Mouse (Mus musculus): ENCODE data around the gene Macrod1. TPM values are rescaled to one million over a fixed set of nuclear protein-coding genes. Genes with fewer than 3 reads are reported as not detected.
A peak's percentile ranks its signal among the peaks of the same experiment; 100 is the strongest.

The Macrod1 gene
- polyA plus RNA-seq, 1 experiment from 2014 or later: 5.3 TPM

- peaks cover 34% of the 10 kb centered on the region for H3K27me3 ChIP-seq
Measured at GRCm38 (mm10) chr19:7139321-7139720, 82.7 kb downstream of the Macrod1 start.

GRCm38 (mm10) chr19:7140373-7140772 lies 83.8 kb downstream of the Macrod1 start:
- Histone ChIP-seq H3K4me1 (peaks cover 90% of the 10 kb centered on the region), H3K27ac (peak overlapping the region; percentile 78), H3K9ac (peak overlapping the region; percentile 38; the same call in 1 of the 2 replicates), H3K4me2 (0 out of 2 replicates have a peak overlapping the region, but pooled peaks have one; percentile 1), H3K27me3 (peaks cover 41% of the 10 kb centered on the region), H3K9me3 (no peaks in the 10 kb centered on the region), H3K36me3 (replicated peaks) (no peaks in the 10 kb centered on the region), H3K4me3 (replicated peaks) (no peak overlapping the region)
- WGBS: 49% methylated on average over 6 of the region's 6 CpGs
- no peak for ATAC-seq (ENCODE audit: low FRiP score)

More at GRCm38 (mm10) chr19:7139321-7139720, 82.7 kb downstream of the Macrod1 start:
- Histone ChIP-seq H3K27ac (peak overlapping the region; percentile 61; the same call in 1 of the 2 replicates), H3K9ac (peak overlapping the region; percentile 21; the same call in 1 of the 2 replicates), H3K9me3 (no peaks in the 10 kb centered on the region), H3K4me3 (replicated peaks) (no peak overlapping the region), H3K4me2 (no peak overlapping the region), H3K36me3 (replicated peaks) (no peaks in the 10 kb centered on the region), H3K4me1 (peaks cover 99% of the 10 kb centered on the region)
- ATAC-seq (ENCODE audit: low FRiP score): no peak
- 75% methylated on average over 4 of the region's 4 CpGs for WGBS

GRCm38 (mm10) chr19:7140856-7141421 lies 84.3 kb downstream of the Macrod1 start:
- ATAC-seq (ENCODE audit: low FRiP score): peak; percentile 31; the same call in 1 of the 2 replicates
- Histone ChIP-seq H3K27me3 (peaks cover 47% of the 10 kb centered on the region), H3K9ac (peak overlapping the region; percentile 13; the same call in 1 of the 2 replicates), H3K4me2 (peak overlapping the region; percentile 4; the same call in 1 of the 2 replicates), H3K27ac (peak overlapping the region; percentile 78), H3K9me3 (no peaks in the 10 kb centered on the region), H3K4me3 (replicated peaks) (no peak overlapping the region), H3K4me1 (peaks cover 84% of the 10 kb centered on the region), H3K36me3 (replicated peaks) (no peaks in the 10 kb centered on the region)
- WGBS: 32% methylated on average over 12 of the region's 12 CpGs

- H3K4me3 ChIP-seq (replicated peaks): no peak overlapping the region
- no peaks in the 10 kb centered on the region for H3K9me3 ChIP-seq
- no peak overlapping the region for H3K4me2 ChIP-seq
- H3K27ac ChIP-seq: peak overlapping the region; percentile 78
- peaks cover 78% of the 10 kb centered on the region for H3K4me1 ChIP-seq
- WGBS: 37% methylated on average over 5 of the region's 5 CpGs
- H3K27me3 ChIP-seq: peaks cover 50% of the 10 kb centered on the region
- H3K36me3 ChIP-seq (replicated peaks): no peaks in the 10 kb centered on the region
- H3K9ac ChIP-seq: no peak overlapping the region
- ATAC-seq (ENCODE audit: low FRiP score): no peak
Measured at GRCm38 (mm10) chr19:7142207-7142915, 85.8 kb downstream of the Macrod1 start.

- Histone ChIP-seq H3K4me3 (replicated peaks) (peak overlapping the region; percentile 29), H3K4me1 (peaks cover 78% of the 10 kb centered on the region), H3K9me3 (no peaks in the 10 kb centered on the region), H3K27ac (peak overlapping the region; percentile 78; the same call in 1 of the 2 replicates), H3K36me3 (replicated peaks) (no peaks in the 10 kb centered on the region), H3K27me3 (peaks cover 53% of the 10 kb centered on the region), H3K4me2 (peak overlapping the region; percentile 60), H3K9ac (peak overlapping the region; percentile 43)
- peak; percentile 58 for ATAC-seq (ENCODE audit: low FRiP score)
- WGBS: under 1% methylated on average over 20 of the region's 20 CpGs
Measured at GRCm38 (mm10) chr19:7143854-7144253, 87.2 kb downstream of the Macrod1 start.

GRCm38 (mm10) chr19:7144458-7144857 lies 87.8 kb downstream of the Macrod1 start:
- Histone ChIP-seq H3K27ac (no peak overlapping the region), H3K4me1 (peaks cover 78% of the 10 kb centered on the region), H3K4me3 (replicated peaks) (no peak overlapping the region), H3K9ac (no peak overlapping the region), H3K4me2 (peak overlapping the region; percentile 60), H3K27me3 (peaks cover 53% of the 10 kb centered on the region), H3K9me3 (no peaks in the 10 kb centered on the region), H3K36me3 (replicated peaks) (no peaks in the 10 kb centered on the region)
- ATAC-seq (ENCODE audit: low FRiP score): no peak
- 71% methylated on average over 3 of the region's 3 CpGs for WGBS

- WGBS: 79% methylated on average over 13 of the region's 13 CpGs
- Histone ChIP-seq H3K36me3 (replicated peaks) (no peaks in the 10 kb centered on the region), H3K9ac (no peak overlapping the region), H3K9me3 (no peaks in the 10 kb centered on the region), H3K4me2 (no peak overlapping the region), H3K27me3 (peaks cover 53% of the 10 kb centered on the region), H3K27ac (no peak overlapping the region), H3K4me3 (replicated peaks) (no peak overlapping the region), H3K4me1 (peaks cover 78% of the 10 kb centered on the region)
- no peak for ATAC-seq (ENCODE audit: low FRiP score)
Measured at GRCm38 (mm10) chr19:7146376-7146775, 89.8 kb downstream of the Macrod1 start.

- Histone ChIP-seq H3K4me1 (peaks cover 73% of the 10 kb centered on the region), H3K4me2 (no peak overlapping the region), H3K27me3 (peaks cover 45% of the 10 kb centered on the region), H3K4me3 (replicated peaks) (no peak overlapping the region), H3K9ac (no peak overlapping the region), H3K36me3 (replicated peaks) (no peaks in the 10 kb centered on the region), H3K9me3 (no peaks in the 10 kb centered on the region), H3K27ac (peak overlapping the region; percentile 61; the same call in 1 of the 2 replicates)
- WGBS: 48% methylated on average over 4 of the region's 4 CpGs
- ATAC-seq (ENCODE audit: low FRiP score): no peak
Measured at GRCm38 (mm10) chr19:7148096-7148495, 91.5 kb downstream of the Macrod1 start.

GRCm38 (mm10) chr19:7148541-7149085 lies 92.0 kb downstream of the Macrod1 start:
- Histone ChIP-seq H3K4me3 (replicated peaks) (no peak overlapping the region), H3K4me1 (peaks cover 73% of the 10 kb centered on the region), H3K27me3 (peaks cover 41% of the 10 kb centered on the region), H3K9me3 (no peaks in the 10 kb centered on the region), H3K36me3 (replicated peaks) (no peaks in the 10 kb centered on the region), H3K27ac (peak overlapping the region; percentile 61; the same call in 1 of the 2 replicates), H3K9ac (peak overlapping the region; percentile 17; the same call in 1 of the 2 replicates), H3K4me2 (no peak overlapping the region)
- 67% methylated on average over 8 of the region's 8 CpGs for WGBS
- ATAC-seq (ENCODE audit: low FRiP score): no peak; the same call in 1 of the 2 replicates

- peaks cover 68% of the 10 kb centered on the region for H3K4me1 ChIP-seq
- H3K27ac ChIP-seq: peak overlapping the region; percentile 57; the same call in 1 of the 2 replicates
- ATAC-seq (ENCODE audit: low FRiP score): no peak
- H3K4me3 ChIP-seq (replicated peaks): no peak overlapping the region
- H3K9ac ChIP-seq: 0 out of 2 replicates have a peak overlapping the region, but pooled peaks have one; percentile 2
- H3K27me3 ChIP-seq: peaks cover 41% of the 10 kb centered on the region
- H3K9me3 ChIP-seq: no peaks in the 10 kb centered on the region
- no peaks in the 10 kb centered on the region for H3K36me3 ChIP-seq (replicated peaks)
- H3K4me2 ChIP-seq: no peak overlapping the region
- 67% methylated on average over 7 of the region's 7 CpGs for WGBS
Measured at GRCm38 (mm10) chr19:7149158-7149685, 92.6 kb downstream of the Macrod1 start.

GRCm38 (mm10) chr19:7151300-7151926 lies 94.8 kb downstream of the Macrod1 start:
- H3K9me3 ChIP-seq: no peaks in the 10 kb centered on the region
- no peak overlapping the region for H3K4me2 ChIP-seq
- no peak for ATAC-seq (ENCODE audit: low FRiP score)
- 56% methylated on average over 7 of the region's 7 CpGs for WGBS
- H3K4me3 ChIP-seq (replicated peaks): no peak overlapping the region
- H3K9ac ChIP-seq: no peak overlapping the region; the same call in 1 of the 2 replicates
- H3K36me3 ChIP-seq (replicated peaks): no peaks in the 10 kb centered on the region
- 0 out of 2 replicates have a peak overlapping the region, but pooled peaks have one; percentile 42 for H3K27ac ChIP-seq
- peaks cover 25% of the 10 kb centered on the region for H3K27me3 ChIP-seq
- H3K4me1 ChIP-seq: peaks cover 80% of the 10 kb centered on the region
